Mouse (Mus musculus): ENCODE results near the gene Cyp4v3. TPM values are rescaled to one million over a fixed set of nuclear protein-coding genes. Genes with fewer than 3 reads are reported as not detected.

The Cyp4v3 gene
- polyA plus RNA-seq, 1 experiment from 2014 or later = 1.2 TPM

DNA sequence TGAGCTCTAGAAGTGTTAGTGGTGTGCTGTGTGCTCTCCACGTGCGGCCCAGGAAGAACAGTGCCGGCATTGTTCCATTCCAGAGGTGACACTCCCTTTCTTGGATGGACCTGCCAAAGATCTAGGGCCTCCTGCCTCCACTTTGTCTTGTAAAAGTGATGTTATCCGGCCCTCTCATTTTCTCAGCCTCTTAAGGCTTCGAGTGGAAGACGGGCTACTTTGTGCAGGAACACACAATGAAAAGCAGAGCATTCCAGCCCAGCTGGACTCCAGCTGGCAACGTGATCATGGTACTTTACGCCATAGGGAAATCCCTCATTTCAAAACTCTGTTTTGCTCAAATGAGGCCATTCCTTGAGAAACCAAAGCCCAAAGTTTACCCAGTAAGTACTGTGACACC, 66.0 kb downstream of the Cyp4v3 start:
- peaks cover 3% of the 10 kb centered on the region; the same call in 1 of the 2 replicates for H3K4me1 ChIP-seq
- H3K36me3 ChIP-seq = no peaks in the 10 kb centered on the region
- H3K4me2 ChIP-seq = no peak overlapping the region
- no peak overlapping the region for H3K9ac ChIP-seq
- H3K4me3 ChIP-seq = no peak overlapping the region
- 0 out of 2 replicates have a peak, but pooled peaks cover 2% of the 10 kb centered on the region for H3K9me3 ChIP-seq
- H3K27ac ChIP-seq = no peak overlapping the region
- no peak for ATAC-seq (ENCODE audit: insufficient number of reproducible peaks, low FRiP score, low TSS enrichment, low read depth)
- H3K27me3 ChIP-seq = no peaks in the 10 kb centered on the region
- 44% methylated on average over 8 of the region's 8 CpGs for WGBS

DNA sequence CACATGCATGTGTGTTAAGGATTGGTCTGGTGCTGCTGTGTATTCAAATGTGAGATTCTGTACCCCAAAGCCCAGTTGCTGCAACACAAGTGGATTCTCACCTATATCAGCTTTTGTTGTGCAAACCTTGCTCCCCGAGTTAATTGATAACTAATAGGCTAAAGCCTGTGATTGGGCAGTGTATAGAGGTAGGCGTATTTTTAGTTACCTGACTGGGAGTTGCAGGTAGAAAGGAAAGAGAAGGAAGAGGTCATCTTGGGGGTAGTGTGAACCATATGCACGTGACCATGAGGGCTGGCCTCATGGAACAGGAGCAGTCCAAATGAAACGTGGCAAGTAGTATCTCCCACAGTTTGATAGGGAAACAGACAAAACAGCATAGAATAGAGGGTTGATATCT, 68.1 kb downstream of the Cyp4v3 start:
- Histone ChIP-seq H3K27me3 (no peaks in the 10 kb centered on the region), H3K4me1 (peaks cover 3% of the 10 kb centered on the region; the same call in 1 of the 2 replicates), H3K4me3 (no peak overlapping the region), H3K27ac (no peak overlapping the region), H3K9ac (no peak overlapping the region), H3K36me3 (no peaks in the 10 kb centered on the region), H3K9me3 (0 out of 2 replicates have a peak, but pooled peaks cover 2% of the 10 kb centered on the region), H3K4me2 (no peak overlapping the region)
- no peak for ATAC-seq (ENCODE audit: insufficient number of reproducible peaks, low FRiP score, low TSS enrichment, low read depth)
- WGBS = 88% methylated on average over 4 of the region's 4 CpGs

DNA sequence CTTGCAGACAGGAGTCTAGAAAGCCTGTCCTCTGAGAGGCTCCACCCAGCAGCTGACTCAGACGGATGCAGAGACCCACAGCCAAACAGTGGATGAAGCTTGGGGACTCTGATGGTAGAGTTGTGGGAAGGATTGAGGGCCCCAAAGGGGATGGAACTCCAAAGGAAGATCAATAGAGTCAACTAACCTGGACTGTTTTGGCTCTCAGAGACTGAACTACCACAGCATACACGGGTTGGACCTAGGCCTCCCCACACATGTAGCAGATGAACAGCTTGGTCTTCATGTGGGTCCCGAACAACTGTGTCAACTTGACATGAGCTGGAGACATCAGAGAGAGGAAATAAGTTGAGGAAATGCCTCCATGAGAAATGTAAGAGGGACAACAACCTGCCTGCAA, 70.2 kb downstream of the Cyp4v3 start:
- 0 out of 2 replicates have a peak, but pooled peaks cover 2% of the 10 kb centered on the region for H3K9me3 ChIP-seq
- H3K4me3 ChIP-seq = no peak overlapping the region
- H3K4me2 ChIP-seq = no peak overlapping the region
- H3K4me1 ChIP-seq = peaks cover 1% of the 10 kb centered on the region; the same call in 1 of the 2 replicates
- H3K9ac ChIP-seq = no peak overlapping the region
- no peaks in the 10 kb centered on the region for H3K27me3 ChIP-seq
- ATAC-seq (ENCODE audit: insufficient number of reproducible peaks, low FRiP score, low TSS enrichment, low read depth) = no peak
- no peaks in the 10 kb centered on the region for H3K36me3 ChIP-seq
- no peak overlapping the region for H3K27ac ChIP-seq
- 79% methylated on average over 3 of the region's 3 CpGs for WGBS

DNA sequence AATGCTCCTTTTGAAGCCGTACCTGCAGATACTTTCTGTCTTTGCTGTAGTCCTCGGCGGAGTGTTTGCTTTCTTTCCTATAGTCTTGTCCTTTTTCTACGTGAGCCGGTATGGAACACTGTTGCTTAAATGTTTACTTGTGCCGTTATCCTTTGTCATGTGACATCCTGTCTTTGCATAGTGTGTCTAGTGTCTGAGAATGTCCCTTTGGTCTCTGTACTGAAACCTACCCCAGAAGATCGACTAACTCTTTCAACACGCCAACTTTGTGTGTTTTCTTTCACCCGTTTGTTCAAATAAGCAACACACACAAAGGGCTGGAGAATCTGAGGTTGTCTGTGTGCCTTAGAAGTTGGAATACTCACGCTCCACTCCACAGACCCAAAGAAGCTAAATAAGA, 71.1 kb downstream of the Cyp4v3 start, which contains the start of gene F11:
F11 (minus strand) TSS at position 112 of the 400 bp plus-strand sequence.
- ATAC-seq (ENCODE audit: insufficient number of reproducible peaks, low FRiP score, low TSS enrichment, low read depth) = no peak
- no peak within 1 kb of the TSS for H3K4me3 ChIP-seq
- no peak within 1 kb of the TSS for H3K27ac ChIP-seq
- WGBS = 90% methylated on average over 10 of the region's 10 CpGs
- no peaks in the 10 kb centered on the region for H3K4me1 ChIP-seq
- H3K4me2 ChIP-seq = no peak within 1 kb of the TSS
- H3K27me3 ChIP-seq = no peaks in the 10 kb centered on the region
- H3K9ac ChIP-seq = no peak within 1 kb of the TSS
- no peaks in the 10 kb centered on the region for H3K36me3 ChIP-seq
- 0 out of 2 replicates have a peak, but pooled peaks cover 2% of the 10 kb centered on the region for H3K9me3 ChIP-seq

DNA sequence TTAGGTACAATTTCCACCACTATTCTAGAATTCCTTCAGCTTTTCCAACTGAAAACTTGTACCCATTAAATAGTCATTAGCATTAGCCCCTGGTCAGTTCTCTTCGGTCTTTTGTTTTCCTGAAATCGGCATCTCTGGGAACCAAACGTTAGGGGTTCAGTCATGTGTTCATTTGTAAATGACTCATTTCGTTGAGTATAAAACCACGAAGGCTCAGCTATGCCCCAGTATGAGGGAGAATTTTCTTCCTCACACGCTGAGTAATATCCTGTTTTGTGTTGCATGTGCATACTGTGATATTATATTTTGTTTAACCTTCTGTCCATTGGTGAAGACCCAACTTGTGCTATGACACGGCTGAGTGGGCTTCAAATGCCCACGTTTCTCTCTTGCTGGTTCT, 74.6 kb downstream of the Cyp4v3 start:
- no peak for ATAC-seq (ENCODE audit: insufficient number of reproducible peaks, low FRiP score, low TSS enrichment, low read depth)
- Histone ChIP-seq H3K4me1 (no peaks in the 10 kb centered on the region), H3K27me3 (no peaks in the 10 kb centered on the region), H3K4me3 (no peak overlapping the region), H3K27ac (no peak overlapping the region), H3K9me3 (no peaks in the 10 kb centered on the region), H3K36me3 (no peaks in the 10 kb centered on the region), H3K4me2 (no peak overlapping the region), H3K9ac (no peak overlapping the region)
- 83% methylated on average over 8 of the region's 8 CpGs for WGBS

DNA sequence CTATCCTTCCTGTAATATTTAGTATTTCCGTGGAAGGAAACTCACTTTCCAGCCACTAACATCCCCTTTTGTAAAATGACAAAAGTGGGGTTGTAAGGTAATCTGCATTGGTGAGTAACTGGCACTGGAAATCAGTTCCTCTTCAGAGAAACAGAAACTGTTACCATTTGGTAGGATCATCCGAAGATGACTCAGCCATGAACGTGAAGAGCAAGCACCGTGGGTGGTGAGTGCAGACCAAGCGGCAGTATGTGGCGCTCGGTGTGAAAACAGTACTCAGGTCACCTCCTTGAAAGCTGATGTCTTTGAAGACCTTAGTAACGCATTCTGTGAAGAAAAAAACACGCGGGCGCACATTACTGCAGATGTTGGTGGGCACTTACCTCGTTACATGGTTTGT, 78.0 kb downstream of the Cyp4v3 start:
- Histone ChIP-seq H3K4me1 (no peaks in the 10 kb centered on the region), H3K4me2 (no peak overlapping the region), H3K9ac (no peak overlapping the region), H3K4me3 (no peak overlapping the region), H3K36me3 (no peaks in the 10 kb centered on the region), H3K9me3 (no peaks in the 10 kb centered on the region), H3K27ac (no peak overlapping the region), H3K27me3 (no peaks in the 10 kb centered on the region)
- WGBS = 71% methylated on average over 12 of the region's 12 CpGs
- no peak for ATAC-seq (ENCODE audit: insufficient number of reproducible peaks, low FRiP score, low TSS enrichment, low read depth)

Other genes starting within 250 kb of the Cyp4v3 start
- 0.07 and 0.26 TPM in 2 replicates for gene F11, start 71.2 kb downstream of the Cyp4v3 start, polyA plus RNA-seq (2015; fragmentation: Nextera tagmentation; extraction: Ambion mirVana)
- gene Klkb1, start 38.4 kb downstream of the Cyp4v3 start, polyA plus RNA-seq (2015; fragmentation: Nextera tagmentation; extraction: Ambion mirVana) = not detected in 2 replicates
- 0.08 TPM in 1 of 2 replicates, not detected in the other for gene Gm45753, start 24.8 kb downstream of the Cyp4v3 start, polyA plus RNA-seq (2015; fragmentation: Nextera tagmentation; extraction: Ambion mirVana)
- 11.5 and 11.8 TPM in 2 replicates for gene Fam149a, start 49.1 kb upstream of the Cyp4v3 start, polyA plus RNA-seq (2015; fragmentation: Nextera tagmentation; extraction: Ambion mirVana)
- 1.0 and 1.2 TPM in 2 replicates for gene Tlr3, start 77.9 kb upstream of the Cyp4v3 start, polyA plus RNA-seq (2015; fragmentation: Nextera tagmentation; extraction: Ambion mirVana)
- gene Sorbs2, start 174.6 kb upstream of the Cyp4v3 start, polyA plus RNA-seq (2015; fragmentation: Nextera tagmentation; extraction: Ambion mirVana) = 34.9 and 40.6 TPM in 2 replicates

Measured in limb, embryonic 15.5 days (tissue).